9 mouse cellular contexts compared by ENCODE assay signal in genomic region chr8:11405722-11406481, GRCm38 (mm10).
DNase-seq lines count a peak whose midpoint lies in the region; ATAC-seq and TF ChIP-seq lines count a peak whose summit lies in the region.
"Had no signal": no experiment of that assay in that cellular context is flagged by ENCODE, and none has a peak within 500 bp of the region (broad histone marks: within the 10 kb centered on the region; RNA-seq: fewer than 3 reads in every experiment).

No protein-coding gene starts in this region.

- peak; percentile 94 for ATAC-seq in hindbrain, postnatal 0 days
- ATAC-seq in midbrain, postnatal 0 days (ENCODE audit: low FRiP score): peak; percentile 90

- H3K4me1 ChIP-seq in hindbrain, postnatal 0 days (ENCODE audit: insufficient read depth, low read length): peaks cover 14% of the 10 kb centered on the region; the same call in 1 of the 2 replicates
- H3K4me1 ChIP-seq in limb, embryonic 10.5 days: peaks cover 20% of the 10 kb centered on the region
- H3K4me1 ChIP-seq in midbrain, postnatal 0 days (ENCODE audit: insufficient read depth, low read length): no peaks in the 10 kb centered on the region; the same call in 1 of the 2 replicates

- no peak overlapping the region for H3K4me3 ChIP-seq in hindbrain, postnatal 0 days (ENCODE audit: low read length)
- no peak overlapping the region for H3K4me3 ChIP-seq in limb, embryonic 10.5 days
- H3K4me3 ChIP-seq in midbrain, postnatal 0 days (ENCODE audit: low read depth, low read length): no peak overlapping the region

- no peaks in the 10 kb centered on the region for H3K36me3 ChIP-seq in hindbrain, postnatal 0 days (ENCODE audit: insufficient read depth, low read length)
- H3K36me3 ChIP-seq in limb, embryonic 10.5 days: peaks cover 89% of the 10 kb centered on the region
- H3K36me3 ChIP-seq in midbrain, postnatal 0 days (ENCODE audit: insufficient read depth, low read length): peaks cover 5% of the 10 kb centered on the region; the same call in 1 of the 2 replicates

- H3K27me3 ChIP-seq in hindbrain, postnatal 0 days (ENCODE audit: insufficient read depth, low read length): no peaks in the 10 kb centered on the region
- H3K27me3 ChIP-seq in limb, embryonic 10.5 days (ENCODE audit: low read depth, poor library complexity, severe bottlenecking): no peaks in the 10 kb centered on the region
- no peaks in the 10 kb centered on the region for H3K27me3 ChIP-seq in midbrain, postnatal 0 days (ENCODE audit: insufficient read depth, low read length)

- H3K9ac ChIP-seq in hindbrain, postnatal 0 days (replicated peaks; ENCODE audit: low read length): no peak overlapping the region
- H3K9ac ChIP-seq in midbrain, postnatal 0 days (replicated peaks; ENCODE audit: low read length, poor library complexity, severe bottlenecking): no peak overlapping the region

- WGBS in hindbrain, postnatal 0 days: 29% methylated on average over 13 of the region's 13 CpGs
- WGBS in limb, embryonic 10.5 days: 59% methylated on average over 13 of the region's 13 CpGs
- WGBS in midbrain, postnatal 0 days: 35% methylated on average over 13 of the region's 13 CpGs

- peak overlapping the region; percentile 68 for H3K27ac ChIP-seq in hindbrain, postnatal 0 days
- H3K27ac ChIP-seq in limb, embryonic 10.5 days: peak overlapping the region; percentile 64
- H3K27ac ChIP-seq in midbrain, postnatal 0 days (ENCODE audit: low read depth, low read length): peak overlapping the region; percentile 38
- H3K27ac ChIP-seq: macrophage had no signal

- TF ChIP-seq CTCF in hindbrain, postnatal 0 days (IDR thresholded peaks at IDR 0.05; ENCODE audit: low read depth): peak; percentile 44
- TF ChIP-seq CTCF in midbrain, postnatal 0 days (IDR thresholded peaks at IDR 0.05): peak; percentile 59

- peak; percentile 33 for DNase-seq in cerebellum, adult 9-11 months
- no peak for DNase-seq in cerebellum, adult 11 months
- peak; percentile 54 for DNase-seq in brain, embryonic 18.5 days (ENCODE audit: low read depth, low spot score)
- peak; percentile 68 for DNase-seq in gastrocnemius, postnatal 10 days
- peak; percentile 85 for DNase-seq in hindbrain, postnatal 0 days (ENCODE audit: low spot score)
- DNase-seq in limb, embryonic 10.5 days (ENCODE audit: low spot score): peak; percentile 37
- peak; percentile 80 for DNase-seq in midbrain, postnatal 0 days (ENCODE audit: low spot score)
- no peak for DNase-seq in urinary bladder, adult 2 months (ENCODE audit: low spot score)

- no peaks in the 10 kb centered on the region for H3K9me3 ChIP-seq in hindbrain, postnatal 0 days (ENCODE audit: low read length)
- H3K9me3 ChIP-seq in limb, embryonic 10.5 days (replicated peaks): no peaks in the 10 kb centered on the region
- no peaks in the 10 kb centered on the region for H3K9me3 ChIP-seq in midbrain, postnatal 0 days (ENCODE audit: low read length)

- no peak overlapping the region for H3K4me2 ChIP-seq in hindbrain, postnatal 0 days (ENCODE audit: low read depth, low read length)
- no peak overlapping the region for H3K4me2 ChIP-seq in midbrain, postnatal 0 days (ENCODE audit: low read depth, low read length, poor library complexity, severe bottlenecking)

Comparison
In these comparisons a context has a peak if more than half of its experiments do, and no peak if none do; other contexts are left out.
1. DNase-seq: peak in cerebellum, adult 9-11 months (single experiment), brain, embryonic 18.5 days (single experiment), gastrocnemius, postnatal 10 days (single experiment), hindbrain, postnatal 0 days (single experiment), limb, embryonic 10.5 days (single experiment) and midbrain, postnatal 0 days (single experiment); none in cerebellum, adult 11 months (single experiment) and urinary bladder, adult 2 months (single experiment).
2. Peak in every context shown above with its lines, with median percentiles within 50 percentile points of each other: H3K27ac ChIP-seq.